Mouse (Mus musculus): ENCODE results near the gene Rtf2.

Rtf2 gene

GRCm38 (mm10) chr2:172441176-172441575 is 820 bp downstream of the Rtf2 start:
- DNase-seq = no peak

- DNase-seq = no peak
Measured at GRCm38 (mm10) chr2:172445617-172446016, 5.3 kb downstream of the Rtf2 start.

- no peak for DNase-seq
Measured at GRCm38 (mm10) chr2:172447317-172447716, 7.0 kb downstream of the Rtf2 start.

- no peak for DNase-seq
Measured at GRCm38 (mm10) chr2:172448329-172448728, 8.0 kb downstream of the Rtf2 start.

- DNase-seq = no peak
Measured at GRCm38 (mm10) chr2:172450640-172451039, 10.3 kb downstream of the Rtf2 start.

GRCm38 (mm10) chr2:172452031-172452430 is 11.7 kb downstream of the Rtf2 start:
- no peak for DNase-seq

GRCm38 (mm10) chr2:172452458-172452857 is 12.1 kb downstream of the Rtf2 start:
- no peak for DNase-seq

- DNase-seq = no peak
Measured at GRCm38 (mm10) chr2:172458496-172458895, 18.1 kb downstream of the Rtf2 start, which contains the start of gene Gcnt7. Gene Gcnt7 (minus strand): TSS chr2:172458596.

GRCm38 (mm10) chr2:172460647-172461046 is 20.3 kb downstream of the Rtf2 start:
- DNase-seq = no peak

- no peak for DNase-seq
Measured at GRCm38 (mm10) chr2:172462813-172463212, 22.5 kb downstream of the Rtf2 start.

GRCm38 (mm10) chr2:172466427-172467132 is 26.2 kb downstream of the Rtf2 start:
- no peak for DNase-seq

- DNase-seq = no peak
Measured at GRCm38 (mm10) chr2:172467206-172467605, 26.9 kb downstream of the Rtf2 start.

GRCm38 (mm10) chr2:172468346-172468819 is 28.0 kb downstream of the Rtf2 start:
- peak; percentile 87 for DNase-seq

- DNase-seq = no peak
Measured at GRCm38 (mm10) chr2:172472318-172472717, 32.0 kb downstream of the Rtf2 start, which contains the start of gene Fam209. Gene Fam209 (plus strand): TSS chr2:172472520.

GRCm38 (mm10) chr2:172473591-172473990 is 33.2 kb downstream of the Rtf2 start:
- DNase-seq = no peak

GRCm38 (mm10) chr2:172474970-172475369 is 34.6 kb downstream of the Rtf2 start:
- peak; percentile 34 for DNase-seq

- no peak for DNase-seq
Measured at GRCm38 (mm10) chr2:172476707-172477260, 36.4 kb downstream of the Rtf2 start.

GRCm38 (mm10) chr2:172477350-172477749 is 37.0 kb downstream of the Rtf2 start:
- DNase-seq = no peak

- DNase-seq = peak; percentile 83
Measured at GRCm38 (mm10) chr2:172477860-172478259, 37.5 kb downstream of the Rtf2 start.

- DNase-seq = no peak
Measured at GRCm38 (mm10) chr2:172480296-172480695, 39.9 kb downstream of the Rtf2 start.

GRCm38 (mm10) chr2:172481654-172482385 is 41.5 kb downstream of the Rtf2 start:
- DNase-seq = no peak

- DNase-seq = no peak
Measured at GRCm38 (mm10) chr2:172483766-172484413, 43.5 kb downstream of the Rtf2 start.

GRCm38 (mm10) chr2:172484696-172485370 is 44.5 kb downstream of the Rtf2 start:
- no peak for DNase-seq

Measured in retina, postnatal 1 day (tissue).